Mouse (Mus musculus) intestine, postnatal 0 days (tissue): Measurements from ENCODE around the gene Vipas39. TPM values are rescaled to one million over a fixed set of nuclear protein-coding genes. Genes with fewer than 3 reads are reported as not detected.

Experiments used
- ATAC-seq: fragments of 200-750 bp; cut with Nextera tagmentation; 2 replicates; pipeline ENCODE4 v1.8.0; 2017; ENCODE audit warnings: mild to moderate bottlenecking, moderate TSS enrichment, moderate library complexity
- H3K27ac ChIP-seq: fragments of 300-500 bp; sonication (generic); 2 replicates; pipeline ENCODE4 v1.5.1; 2014; ENCODE audit warnings: mild to moderate bottlenecking, low read depth, low read length, moderate library complexity
- H3K27me3 ChIP-seq: fragments of 300-500 bp; sonication (generic); replicated peaks from 2 replicates; pipeline ENCODE4 v1.6.1; 2014; ENCODE audit warnings: low read length, mixed read lengths; ENCODE audit not compliant: control insufficient read depth, insufficient read depth
- H3K36me3 ChIP-seq: fragments of 300-500 bp; sonication (generic); 2 replicates; pipeline ENCODE4 v1.6.1; 2014; ENCODE audit warnings: mild to moderate bottlenecking, moderate library complexity; ENCODE audit not compliant: control insufficient read depth, insufficient read depth
- H3K4me1 ChIP-seq: fragments of 300-500 bp; sonication (generic); replicated peaks from 2 replicates; pipeline ENCODE4 v1.6.1; 2014; ENCODE audit warnings: antibody characterized with exemption, low read length, mixed read lengths; ENCODE audit not compliant: control insufficient read depth, insufficient read depth
- H3K4me2 ChIP-seq: fragments of 300-500 bp; sonication (generic); replicated peaks from 2 replicates; pipeline ENCODE4 v1.6.1; 2014; ENCODE audit warnings: low read depth, mild to moderate bottlenecking, moderate library complexity
- H3K4me3 ChIP-seq: fragments of 300-500 bp; sonication (generic); 2 replicates; pipeline ENCODE4 v1.5.1; 2014; ENCODE audit warnings: low read depth, low read length
- H3K9ac ChIP-seq: fragments of 300-500 bp; sonication (generic); 2 replicates; pipeline ENCODE4 v1.6.1; 2014; ENCODE audit warnings: mild to moderate bottlenecking, low read depth, low read length
- H3K9me3 ChIP-seq: fragments of 300-500 bp; sonication (generic); 2 replicates; pipeline ENCODE4 v1.6.1; 2016; ENCODE audit warnings: mixed run types; ENCODE audit not compliant: control insufficient read depth
- CTCF ChIP-seq: sonication (generic); IDR thresholded peaks from 2 replicates; pipeline ENCODE4 v1.5.1; 2016; ENCODE audit warnings: low read depth, mild to moderate bottlenecking, control low read depth, antibody characterized with exemption, moderate library complexity
- WGBS: fragments of 180-500 bp; shearing (Covaris S2); extraction: QIAGEN DNeasy Blood & Tissue Kit; methylation state at CpG from one replicate; pipeline ENCODE4 v1.1.7; 2014; 5-methylcytosine and 5-hydroxymethylcytosine counted together
- microRNA-seq: library from miRNA; unstranded; fragments of <30 nt; microRNA quantifications from one replicate; pipeline ENCODE4, GENCODE M21; 2016
- polyA plus RNA-seq: library from polyadenylated mRNA; unstranded; fragments of >200 nt; fragmentation: Nextera tagmentation; extraction: Ambion mirVana; gene quantifications from 2 replicates; pipeline ENCODE4 v1.2.1, GENCODE M21; 2015

Gene Vipas39
- polyA plus RNA-seq, 1 experiment from 2014 or later, result 23.4 TPM

- Histone ChIP-seq H3K36me3 (no peaks in the 10 kb centered on the region), H3K27ac (no peak within 1 kb of the TSS), H3K9me3 (no peaks in the 10 kb centered on the region), H3K9ac (peak within 1 kb of the TSS; percentile 73), H3K4me3 (peak within 1 kb of the TSS; percentile 59), H3K27me3 (no peaks in the 10 kb centered on the region), H3K4me1 (no peaks in the 10 kb centered on the region), H3K4me2 (peak within 1 kb of the TSS; percentile 82)
- WGBS, result under 1% methylated on average over 66 of the region's 70 CpGs
- ATAC-seq, result peak; percentile 81
- TF ChIP-seq CTCF, result no peak
Measured at GRCm38 (mm10) chr12:87199973-87200586, 66.0 kb downstream of the Vipas39 start, which contains the start of gene Tmed8. Tmed8 (minus strand) TSS chr12:87200454.

- Histone ChIP-seq H3K4me2 (peak within 1 kb of the TSS; percentile 82), H3K4me3 (peak within 1 kb of the TSS; percentile 59), H3K27me3 (no peaks in the 10 kb centered on the region), H3K36me3 (no peaks in the 10 kb centered on the region), H3K4me1 (no peaks in the 10 kb centered on the region), H3K9me3 (no peaks in the 10 kb centered on the region), H3K9ac (peak within 1 kb of the TSS; percentile 73), H3K27ac (no peak within 1 kb of the TSS)
- WGBS, result 2% methylated on average over 38 of the region's 38 CpGs
- no peak for TF ChIP-seq CTCF
- peak; percentile 58; the same call in 1 of the 2 replicates for ATAC-seq
Measured at GRCm38 (mm10) chr12:87199206-87199972, 66.7 kb downstream of the Vipas39 start, which contains the start of gene Samd15. Samd15 (plus strand) TSS chr12:87199723.

DNA sequence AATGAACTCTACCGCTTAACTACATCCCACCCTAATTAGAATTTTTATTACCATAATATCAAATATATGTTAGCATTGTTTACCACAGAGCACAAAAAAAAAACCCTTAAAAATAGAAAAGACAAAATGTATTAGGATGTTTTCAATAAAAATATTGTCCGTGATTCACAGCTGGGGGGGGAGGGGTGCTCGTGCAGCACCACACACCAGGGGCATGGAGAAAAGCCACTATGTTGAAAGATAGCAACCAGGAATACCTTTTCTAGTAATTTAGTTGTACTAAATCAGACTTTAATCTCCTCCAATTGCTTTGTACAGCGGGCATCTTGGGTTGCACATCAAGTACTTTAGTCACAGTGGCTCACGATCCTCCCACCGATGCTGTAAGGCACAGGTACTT lies 67.3 kb downstream of the Vipas39 start:
- H3K9me3 ChIP-seq, result no peaks in the 10 kb centered on the region
- H3K27ac ChIP-seq, result no peak overlapping the region
- H3K4me2 ChIP-seq, result peak overlapping the region; percentile 82; the same call in 1 of the 2 replicates
- TF ChIP-seq CTCF, result no peak
- no peak for ATAC-seq
- no peaks in the 10 kb centered on the region for H3K36me3 ChIP-seq
- 68% methylated on average over 6 of the region's 6 CpGs for WGBS
- peak overlapping the region; percentile 73 for H3K9ac ChIP-seq
- peak overlapping the region; percentile 59; the same call in 1 of the 2 replicates for H3K4me3 ChIP-seq
- no peaks in the 10 kb centered on the region for H3K4me1 ChIP-seq
- H3K27me3 ChIP-seq, result no peaks in the 10 kb centered on the region

- no peak overlapping the region for H3K4me3 ChIP-seq
- no peak overlapping the region for H3K9ac ChIP-seq
- no peaks in the 10 kb centered on the region for H3K9me3 ChIP-seq
- no peaks in the 10 kb centered on the region for H3K4me1 ChIP-seq
- ATAC-seq, result no peak
- no peak for TF ChIP-seq CTCF
- no peak overlapping the region for H3K27ac ChIP-seq
- H3K4me2 ChIP-seq, result no peak overlapping the region
- H3K27me3 ChIP-seq, result no peaks in the 10 kb centered on the region
- H3K36me3 ChIP-seq, result no peaks in the 10 kb centered on the region
Measured at GRCm38 (mm10) chr12:87196310-87196709, 69.7 kb downstream of the Vipas39 start.

DNA sequence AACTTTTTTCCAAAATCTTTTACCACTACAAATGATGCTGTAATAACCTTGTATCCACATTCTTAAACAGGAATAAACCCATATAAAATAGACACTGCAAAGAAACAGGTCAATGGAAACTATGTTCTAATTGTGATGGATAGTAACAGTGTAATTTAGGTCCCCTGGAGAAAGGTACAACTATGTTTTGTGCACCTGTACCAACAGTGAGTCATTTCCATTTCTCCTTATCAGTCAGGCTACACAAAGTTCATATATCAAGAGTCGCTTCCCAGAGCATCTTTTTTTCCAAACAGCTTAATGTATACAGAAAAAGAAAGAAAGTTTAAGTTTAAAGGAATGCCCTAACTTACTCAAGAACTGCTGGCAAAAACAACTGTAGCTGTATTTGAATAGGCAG lies 71.0 kb downstream of the Vipas39 start:
- ATAC-seq, result no peak
- no peak overlapping the region for H3K27ac ChIP-seq
- no peaks in the 10 kb centered on the region for H3K36me3 ChIP-seq
- WGBS, result 31% methylated on average over 1 of the region's 1 CpGs
- no peak overlapping the region for H3K9ac ChIP-seq
- no peaks in the 10 kb centered on the region for H3K4me1 ChIP-seq
- no peaks in the 10 kb centered on the region for H3K9me3 ChIP-seq
- H3K4me2 ChIP-seq, result no peak overlapping the region
- no peaks in the 10 kb centered on the region for H3K27me3 ChIP-seq
- no peak overlapping the region for H3K4me3 ChIP-seq
- TF ChIP-seq CTCF, result no peak

- Histone ChIP-seq H3K27me3 (no peaks in the 10 kb centered on the region), H3K9ac (no peak overlapping the region), H3K27ac (no peak overlapping the region), H3K9me3 (no peaks in the 10 kb centered on the region), H3K4me3 (no peak overlapping the region), H3K4me2 (no peak overlapping the region), H3K4me1 (no peaks in the 10 kb centered on the region), H3K36me3 (no peaks in the 10 kb centered on the region)
- no peak for TF ChIP-seq CTCF
- 83% methylated on average over 3 of the region's 3 CpGs for WGBS
- ATAC-seq, result no peak
Measured at GRCm38 (mm10) chr12:87193008-87193407, 73.0 kb downstream of the Vipas39 start.

Small RNA genes lying within 50 kb of the gene (microRNA-seq; reads per million reads assigned to microRNA genes)
- not detected for gene Gm47293

Other genes with a start within 250 kb of the Vipas39 start
- gene Tmem63c, start 244.9 kb downstream of the Vipas39 start, polyA plus RNA-seq, result 0.52 and 0.71 TPM in 2 replicates
- gene Ngb, start 163.7 kb downstream of the Vipas39 start, polyA plus RNA-seq, result 2.0 and 2.8 TPM in 2 replicates
- 58.8 and 62.4 TPM in 2 replicates for gene Gstz1, start 119.1 kb downstream of the Vipas39 start, polyA plus RNA-seq
- 5.7 and 6.2 TPM in 2 replicates for gene Pomt2, start 118.3 kb downstream of the Vipas39 start, polyA plus RNA-seq
- 0.33 and 0.94 TPM in 2 replicates for gene Samd15, start 66.5 kb downstream of the Vipas39 start, polyA plus RNA-seq
- gene Tmed8, start 65.8 kb downstream of the Vipas39 start, polyA plus RNA-seq, result 0.98 and 1.1 TPM in 2 replicates
- gene Noxred1, start 27.5 kb downstream of the Vipas39 start, polyA plus RNA-seq, result 0.14 and 0.21 TPM in 2 replicates
- 69.7 and 78.3 TPM in 2 replicates for gene Ahsa1, start 223 bp upstream of the Vipas39 start, polyA plus RNA-seq
- 0.23 and 0.55 TPM in 2 replicates for gene Ism2, start 33.4 kb upstream of the Vipas39 start, polyA plus RNA-seq
- 186 and 199 TPM in 2 replicates for gene Sptlc2, start 122.1 kb upstream of the Vipas39 start, polyA plus RNA-seq
- gene Slirp, start 177.6 kb upstream of the Vipas39 start, polyA plus RNA-seq, result 250 and 272 TPM in 2 replicates
- gene Alkbh1, start 177.8 kb upstream of the Vipas39 start, polyA plus RNA-seq, result 13.6 and 21.9 TPM in 2 replicates
- 66.9 and 70.7 TPM in 2 replicates for gene Snw1, start 206.0 kb upstream of the Vipas39 start, polyA plus RNA-seq
- not detected in 2 replicates for gene Gm5788, start 228.5 kb upstream of the Vipas39 start, polyA plus RNA-seq
- gene Gm8300, start 248.1 kb upstream of the Vipas39 start, polyA plus RNA-seq, result not detected in 2 replicates